Mouse (Mus musculus): ENCODE results near the gene Scd4. TPM values are rescaled to one million over a fixed set of nuclear protein-coding genes. Genes with fewer than 3 reads are reported as not detected.

Gene Scd4
- not detected in 2 replicates for polyA plus RNA-seq (2012; ENCODE audit: insufficient read depth, insufficient read length, low replicate concordance, missing spikeins)

DNA sequence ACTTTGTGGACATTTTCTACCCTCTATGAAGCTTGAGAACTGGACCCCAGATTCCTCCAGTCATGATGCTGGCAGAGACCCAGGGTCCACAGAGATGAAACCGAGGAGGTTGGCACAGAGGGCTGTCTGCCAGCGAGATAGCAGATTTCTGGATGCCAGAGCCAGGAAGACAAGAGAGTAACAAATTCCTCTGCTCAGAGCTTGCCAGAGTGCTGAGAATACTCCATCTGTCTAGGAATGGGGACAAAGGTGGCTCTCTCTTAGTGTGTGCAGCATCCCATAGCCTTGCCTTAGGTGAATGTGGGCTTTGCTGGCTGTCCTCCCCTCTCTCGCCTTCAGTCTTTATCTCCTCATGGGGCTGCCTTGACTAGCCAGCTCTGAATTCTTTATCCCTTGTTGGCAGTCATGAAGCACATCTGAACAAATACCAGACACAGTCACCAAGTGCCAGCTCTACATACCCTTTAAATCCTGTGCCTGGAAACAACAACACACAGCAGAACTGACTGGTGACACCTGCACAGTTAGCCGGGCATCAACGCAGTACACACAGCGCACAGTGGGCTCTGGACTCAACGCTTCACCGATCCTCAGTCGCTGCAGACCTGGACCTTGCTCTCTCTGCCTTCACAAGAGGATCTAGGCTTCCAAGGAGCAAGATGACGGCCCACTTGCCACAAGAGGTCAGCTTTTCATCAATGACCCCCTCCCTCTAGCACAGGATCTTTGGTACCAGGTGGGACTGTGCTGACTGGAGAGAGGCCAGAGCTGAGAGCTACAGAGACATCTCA, at the start of gene Scd4:
Scd4 (plus strand) TSS at position 260 of the 791 bp plus-strand sequence.
- Histone ChIP-seq H3K4me1 (ENCODE audit: control insufficient read depth, insufficient read depth, low read length) (peaks cover 21% of the 10 kb centered on the region), H3K4me3 (ENCODE audit: insufficient read depth, low read depth, low read length) (no peak within 1 kb of the TSS), H3K27ac (ENCODE audit: insufficient read depth, low read depth, low read length) (peak within 1 kb of the TSS; percentile 76)
- TF ChIP-seq POLR2A (IDR thresholded peaks at IDR 0.05; ENCODE audit: insufficient read depth, low read depth, low read length) (no peak), CTCF (IDR thresholded peaks at IDR 0.05; ENCODE audit: insufficient read depth, low read depth, low read length) (no peak)
- WGBS, result 65% methylated on average over 10 of the region's 10 CpGs

DNA sequence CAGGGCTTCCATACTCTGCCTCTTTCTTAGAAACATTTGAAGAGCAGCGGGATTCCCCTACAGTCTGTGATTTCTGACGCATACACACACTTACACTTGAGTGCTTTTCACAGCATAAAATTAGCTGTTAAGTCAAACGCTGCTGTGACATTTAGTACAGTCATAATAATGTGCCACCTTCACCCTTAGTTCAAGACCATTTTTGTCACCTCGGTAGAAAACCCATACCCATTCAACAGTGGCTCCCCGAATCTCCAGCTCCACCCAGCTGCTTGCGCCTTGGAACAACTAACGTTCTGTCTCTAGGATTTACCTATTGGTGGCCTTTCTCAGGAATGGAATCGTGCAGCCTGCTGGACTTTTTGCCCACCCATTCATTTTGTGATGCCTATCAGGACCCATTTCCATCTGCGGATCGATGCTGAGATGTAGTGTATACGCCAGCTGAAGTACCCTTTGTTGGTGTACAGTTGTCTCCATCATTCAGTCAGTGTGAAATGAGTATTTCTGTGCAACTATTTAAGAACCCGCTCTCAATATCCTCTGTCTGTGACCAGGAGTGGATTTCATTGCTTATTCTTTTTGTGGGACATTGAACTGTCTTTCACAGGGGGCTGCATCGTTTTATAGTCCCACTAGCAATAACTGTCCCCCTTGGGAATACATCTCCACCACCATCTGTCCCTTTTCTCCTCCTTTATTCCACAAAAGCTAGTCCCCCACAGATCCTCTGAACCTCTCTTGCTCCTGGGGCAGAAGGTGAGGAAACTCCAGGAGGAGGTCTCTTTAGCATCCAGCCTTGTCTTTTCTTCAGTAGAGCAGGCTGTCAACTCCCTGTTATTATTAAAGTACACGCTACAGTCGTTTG, 49.5 kb upstream of the Scd4 start:
- no peak overlapping the region for H3K4me3 ChIP-seq (ENCODE audit: insufficient read depth, low read depth, low read length)

DNA sequence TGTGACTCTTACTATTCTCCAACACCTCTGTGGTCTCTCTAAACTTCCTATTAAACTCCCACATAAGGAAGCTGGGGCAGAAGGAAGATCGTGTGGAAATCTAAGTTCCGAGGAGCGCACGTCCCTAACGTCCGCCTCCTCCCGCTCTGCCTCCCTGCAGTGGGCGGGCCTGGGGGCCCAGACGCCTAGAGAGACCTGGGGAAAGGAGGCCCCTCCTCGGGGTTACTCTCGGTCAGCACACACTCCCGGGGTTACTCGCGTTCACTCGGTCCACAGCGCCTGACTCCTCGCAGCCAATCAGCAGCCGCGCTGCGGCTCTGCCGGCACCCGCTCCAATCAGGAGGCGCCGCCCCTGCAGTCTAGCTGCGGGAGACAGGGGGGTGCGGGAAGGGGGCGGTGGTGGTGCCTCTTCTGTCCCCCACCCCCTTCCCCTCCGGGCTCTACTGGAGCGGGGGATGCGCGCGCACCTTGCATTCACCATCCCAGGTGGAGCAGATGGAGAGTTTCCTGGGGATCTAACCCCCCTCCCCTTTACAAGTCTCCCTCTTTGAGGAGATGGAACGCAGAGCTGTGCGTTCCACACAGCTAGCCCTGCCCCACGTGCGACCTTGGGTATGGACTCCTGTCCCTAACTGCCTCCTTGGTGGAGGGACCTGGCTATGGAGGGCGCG, 48.7 kb upstream of the Scd4 start:
- Histone ChIP-seq H3K4me3 (ENCODE audit: insufficient read depth, low read depth, low read length) (peak overlapping the region; percentile 52), H3K4me1 (ENCODE audit: control insufficient read depth, insufficient read depth, low read length) (peaks cover 22% of the 10 kb centered on the region), H3K27ac (ENCODE audit: insufficient read depth, low read depth, low read length) (peak overlapping the region; percentile 99)
- under 1% methylated on average over 37 of the region's 38 CpGs for WGBS
- TF ChIP-seq CTCF (IDR thresholded peaks at IDR 0.05; ENCODE audit: insufficient read depth, low read depth, low read length) (no peak), POLR2A (IDR thresholded peaks at IDR 0.05; ENCODE audit: insufficient read depth, low read depth, low read length) (peak; percentile 46; the same call in 1 of the 2 replicates)

More for the DNA sequence above, 49.5 kb upstream of the Scd4 start:
- 23% methylated on average over 15 of the region's 15 CpGs for WGBS
- peak overlapping the region; percentile 90 for H3K27ac ChIP-seq (ENCODE audit: insufficient read depth, low read depth, low read length)
- H3K4me1 ChIP-seq (ENCODE audit: control insufficient read depth, insufficient read depth, low read length), result peaks cover 22% of the 10 kb centered on the region
- TF ChIP-seq CTCF (IDR thresholded peaks at IDR 0.05; ENCODE audit: insufficient read depth, low read depth, low read length) (no peak), POLR2A (IDR thresholded peaks at IDR 0.05; ENCODE audit: insufficient read depth, low read depth, low read length) (no peak)

DNA sequence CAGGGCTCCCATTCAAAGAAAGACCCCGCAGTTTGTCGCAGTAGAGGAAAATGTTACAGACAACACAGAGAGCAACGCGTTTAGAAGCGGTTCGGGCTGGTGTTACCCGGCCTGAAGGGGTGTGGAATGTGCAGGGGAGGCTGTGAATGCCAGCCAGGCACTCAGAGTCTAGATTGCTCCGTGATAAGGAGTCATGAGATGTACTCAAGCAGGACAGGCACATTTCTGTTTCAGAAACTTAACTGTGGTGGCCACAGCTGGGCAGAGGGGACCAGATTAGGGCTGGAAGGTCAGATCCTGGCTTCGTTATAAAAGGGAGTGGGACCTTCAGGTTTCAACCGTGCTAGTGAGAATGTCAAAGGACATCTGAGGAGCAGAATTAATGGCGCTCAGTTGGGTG, 48.2 kb upstream of the Scd4 start:
- Histone ChIP-seq H3K4me3 (ENCODE audit: insufficient read depth, low read depth, low read length) (peak overlapping the region; percentile 52), H3K27ac (ENCODE audit: insufficient read depth, low read depth, low read length) (peak overlapping the region; percentile 99), H3K4me1 (ENCODE audit: control insufficient read depth, insufficient read depth, low read length) (peaks cover 22% of the 10 kb centered on the region)
- no peak for TF ChIP-seq POLR2A (IDR thresholded peaks at IDR 0.05; ENCODE audit: insufficient read depth, low read depth, low read length)
- TF ChIP-seq CTCF (IDR thresholded peaks at IDR 0.05; ENCODE audit: insufficient read depth, low read depth, low read length), result no peak
- WGBS, result 5% methylated on average over 11 of the region's 11 CpGs

DNA sequence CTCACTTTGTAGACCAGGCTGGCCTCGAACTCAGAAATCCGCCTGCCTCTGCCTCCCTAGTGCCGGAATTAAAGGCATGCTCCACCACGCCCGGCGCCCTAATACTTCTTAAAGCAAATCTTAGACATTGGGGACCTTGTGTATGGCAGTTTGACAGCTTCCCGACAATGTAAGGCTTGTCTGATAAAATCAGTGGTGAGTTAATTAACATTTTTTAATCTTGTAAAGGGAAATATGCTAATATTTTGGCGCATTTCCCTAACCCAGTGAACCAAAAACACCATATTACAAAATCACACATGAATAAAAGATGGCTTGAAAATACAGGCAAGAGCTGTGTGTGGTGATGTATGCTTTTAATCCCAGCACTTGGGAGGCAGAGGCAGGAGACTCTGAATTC, 47.3 kb upstream of the Scd4 start:
- Histone ChIP-seq H3K27ac (ENCODE audit: insufficient read depth, low read depth, low read length) (no peak overlapping the region), H3K4me3 (ENCODE audit: insufficient read depth, low read depth, low read length) (no peak overlapping the region), H3K4me1 (ENCODE audit: control insufficient read depth, insufficient read depth, low read length) (peaks cover 19% of the 10 kb centered on the region)
- TF ChIP-seq POLR2A (IDR thresholded peaks at IDR 0.05; ENCODE audit: insufficient read depth, low read depth, low read length), result no peak
- TF ChIP-seq CTCF (IDR thresholded peaks at IDR 0.05; ENCODE audit: insufficient read depth, low read depth, low read length), result no peak
- 92% methylated on average over 8 of the region's 8 CpGs for WGBS

DNA sequence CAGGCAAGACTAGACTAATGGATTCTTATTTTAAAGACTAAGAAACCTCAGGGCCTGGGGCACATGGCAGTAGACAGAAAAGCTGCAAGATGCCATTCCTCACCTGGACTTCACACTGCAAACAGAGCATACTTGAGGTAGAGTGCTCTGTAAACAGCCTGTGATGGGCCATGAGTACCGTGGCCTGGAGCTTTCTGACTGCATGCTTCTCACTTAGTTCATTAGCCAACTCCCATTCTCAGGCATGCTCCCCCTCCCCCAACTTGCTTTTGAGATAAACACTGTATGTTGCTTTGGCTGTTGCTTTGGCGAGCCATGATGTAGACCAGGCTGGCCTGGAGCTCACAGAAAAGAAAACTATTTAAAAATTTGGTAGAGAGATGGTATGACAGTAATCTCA, 46.8 kb upstream of the Scd4 start:
- no peak overlapping the region for H3K4me3 ChIP-seq (ENCODE audit: insufficient read depth, low read depth, low read length)
- no peak for TF ChIP-seq CTCF (IDR thresholded peaks at IDR 0.05; ENCODE audit: insufficient read depth, low read depth, low read length)
- TF ChIP-seq POLR2A (IDR thresholded peaks at IDR 0.05; ENCODE audit: insufficient read depth, low read depth, low read length), result no peak
- 73% methylated on average over 2 of the region's 2 CpGs for WGBS
- H3K4me1 ChIP-seq (ENCODE audit: control insufficient read depth, insufficient read depth, low read length), result peaks cover 15% of the 10 kb centered on the region
- no peak overlapping the region for H3K27ac ChIP-seq (ENCODE audit: insufficient read depth, low read depth, low read length)

DNA sequence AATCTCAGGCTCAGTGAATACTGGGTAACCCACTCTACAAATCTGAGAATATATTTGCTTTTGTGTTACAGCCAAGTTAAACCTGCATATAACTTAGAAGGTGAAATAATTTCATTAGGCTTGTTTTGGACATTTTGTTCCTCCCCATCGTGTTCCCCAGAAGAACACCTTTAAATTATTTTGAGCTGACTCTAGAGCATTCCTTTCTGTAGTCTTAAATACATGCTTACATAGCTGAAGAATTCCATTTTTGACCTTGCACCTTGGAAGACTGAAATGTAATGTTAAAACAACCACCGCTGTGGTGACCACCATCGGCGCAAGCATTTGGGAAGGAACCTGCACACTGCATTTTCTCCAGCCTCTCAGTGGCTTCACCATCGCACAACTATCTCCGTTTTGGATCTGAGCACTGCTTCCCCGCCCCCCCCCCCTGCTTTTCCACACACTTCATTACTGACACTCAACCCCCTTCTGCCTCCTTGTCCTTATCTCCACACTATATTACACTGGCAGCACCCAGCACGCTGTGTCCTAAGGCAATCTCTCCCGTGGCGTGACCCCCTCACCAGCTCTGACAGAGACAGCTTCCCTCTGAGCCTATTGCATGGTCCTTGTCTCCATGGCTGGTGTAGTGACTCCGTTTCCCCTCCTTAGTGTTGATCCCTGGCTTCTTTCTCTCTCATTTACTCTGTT, 45.3 kb upstream of the Scd4 start:
- WGBS, result 89% methylated on average over 11 of the region's 11 CpGs
- no peak overlapping the region for H3K4me3 ChIP-seq (ENCODE audit: insufficient read depth, low read depth, low read length)
- TF ChIP-seq CTCF (IDR thresholded peaks at IDR 0.05; ENCODE audit: insufficient read depth, low read depth, low read length) (no peak), POLR2A (IDR thresholded peaks at IDR 0.05; ENCODE audit: insufficient read depth, low read depth, low read length) (no peak)
- H3K4me1 ChIP-seq (ENCODE audit: control insufficient read depth, insufficient read depth, low read length), result peaks cover 15% of the 10 kb centered on the region
- H3K27ac ChIP-seq (ENCODE audit: insufficient read depth, low read depth, low read length), result no peak overlapping the region

DNA sequence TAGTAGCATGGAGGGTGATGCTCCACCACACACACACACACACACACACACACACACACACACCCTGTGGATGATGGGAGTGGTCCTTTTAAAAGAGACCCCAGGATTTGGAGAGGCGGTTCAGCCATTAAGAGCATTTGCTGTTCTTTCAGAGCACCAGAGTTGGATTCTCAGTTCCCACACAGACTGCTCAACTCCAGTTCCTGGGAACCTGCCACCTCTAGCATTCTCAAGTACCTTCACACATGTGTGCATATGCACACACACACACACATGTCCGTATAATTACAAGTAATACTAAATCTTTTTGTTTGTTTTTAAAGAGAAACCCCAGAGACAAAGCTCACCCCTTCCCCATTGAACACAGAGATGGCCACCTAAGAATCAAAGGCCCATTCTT, 40.8 kb upstream of the Scd4 start:
- TF ChIP-seq POLR2A (IDR thresholded peaks at IDR 0.05; ENCODE audit: insufficient read depth, low read depth, low read length), result no peak
- no peak for TF ChIP-seq CTCF (IDR thresholded peaks at IDR 0.05; ENCODE audit: insufficient read depth, low read depth, low read length)
- Histone ChIP-seq H3K27ac (ENCODE audit: insufficient read depth, low read depth, low read length) (0 out of 2 replicates have a peak overlapping the region, but pooled peaks have one; percentile 91), H3K4me1 (ENCODE audit: control insufficient read depth, insufficient read depth, low read length) (peaks cover 12% of the 10 kb centered on the region), H3K4me3 (ENCODE audit: insufficient read depth, low read depth, low read length) (no peak overlapping the region)
- WGBS, result 80% methylated on average over 2 of the region's 2 CpGs

All from olfactory bulb, adult 2 months (tissue).